Comparison of ENCODE assay signal across 10 mouse cellular contexts in genomic region chr12:25415641-25416040, GRCm38 (mm10).
"Had no signal": no experiment of that assay in that cellular context is flagged by ENCODE, and none has a peak within 500 bp of the region (broad histone marks: within the 10 kb centered on the region; RNA-seq: fewer than 3 reads in every experiment).

No protein-coding gene starts in this region.

- H3K36me3 ChIP-seq: limb, embryonic 10.5 days; liver, embryonic 15.5 days; midbrain, embryonic 12.5 days; stomach, embryonic 15.5 days had no signal

- H3K4me3 ChIP-seq: left cerebral cortex, adult 2 months; limb, embryonic 10.5 days; liver, embryonic 15.5 days; midbrain, embryonic 12.5 days; stomach, embryonic 15.5 days had no signal

- DNase-seq: right cerebral cortex, postnatal 14 days had no signal

- H3K27ac ChIP-seq: left cerebral cortex, adult 2 months; limb, embryonic 10.5 days; liver, embryonic 15.5 days; midbrain, embryonic 12.5 days; stomach, embryonic 15.5 days had no signal

- H3K9ac ChIP-seq: liver, embryonic 15.5 days; lung, embryonic 14.5 days; midbrain, embryonic 12.5 days; stomach, embryonic 15.5 days had no signal

- H3K4me2 ChIP-seq: liver, embryonic 11.5 days; liver, embryonic 15.5 days; lung, embryonic 14.5 days; midbrain, embryonic 12.5 days; stomach, embryonic 15.5 days had no signal

- ATAC-seq: intestine, embryonic 16.5 days; midbrain, embryonic 16.5 days had no signal

- H3K27me3 ChIP-seq: liver, embryonic 15.5 days; midbrain, embryonic 12.5 days; stomach, embryonic 15.5 days had no signal

- H3K9me3 ChIP-seq: limb, embryonic 10.5 days; liver, embryonic 15.5 days; stomach, embryonic 15.5 days had no signal

- H3K4me1 ChIP-seq: liver, embryonic 15.5 days; stomach, embryonic 15.5 days had no signal
